Comparison of ENCODE assay signal across 7 mouse cellular contexts in genomic region chrX:74022795-74023187, GRCm38 (mm10). TPM values are rescaled to one million over a fixed set of nuclear protein-coding genes. Genes with fewer than 3 reads are reported as not detected.
A peak's percentile ranks its signal among the peaks of the same experiment; 100 is the strongest.
DNase-seq lines count a peak whose midpoint lies in the region; ATAC-seq and TF ChIP-seq lines count a peak whose summit lies in the region.

No protein-coding gene starts in this region.

- TF ChIP-seq POLR2A in lung, adult 2 months (IDR thresholded peaks at IDR 0.05; ENCODE audit: borderline replicate concordance, extremely low read depth, low read depth, low read length), result no peak
- no peak for TF ChIP-seq POLR2A in olfactory bulb, adult 2 months (IDR thresholded peaks at IDR 0.05; ENCODE audit: insufficient read depth, low read depth, low read length)

- H3K9me3 ChIP-seq in embryonic facial prominence, embryonic 14.5 days (ENCODE audit: control insufficient read depth, low read length), result no peaks in the 10 kb centered on the region
- no peaks in the 10 kb centered on the region for H3K9me3 ChIP-seq in intestine, embryonic 16.5 days (ENCODE audit: control insufficient read depth, low read length)

- no peak overlapping the region for H3K27ac ChIP-seq in embryonic facial prominence, embryonic 14.5 days (replicated peaks; ENCODE audit: low read depth, low read length)
- H3K27ac ChIP-seq in intestine, embryonic 16.5 days (ENCODE audit: low read length), result no peak overlapping the region
- H3K27ac ChIP-seq in olfactory bulb, adult 2 months (ENCODE audit: insufficient read depth, low read depth, low read length), result no peak overlapping the region

- H3K9ac ChIP-seq in embryonic facial prominence, embryonic 14.5 days (ENCODE audit: low read depth, low read length), result peak overlapping the region; percentile 87
- H3K9ac ChIP-seq in intestine, embryonic 16.5 days (ENCODE audit: low read depth, low read length), result peak overlapping the region; percentile 80

- no peak for TF ChIP-seq CTCF in lung, adult 2 months (IDR thresholded peaks at IDR 0.05; ENCODE audit: insufficient read depth, low read length)
- no peak for TF ChIP-seq CTCF in olfactory bulb, adult 2 months (IDR thresholded peaks at IDR 0.05; ENCODE audit: insufficient read depth, low read depth, low read length)

- no peak for DNase-seq in lung, adult 2 months
- DNase-seq in lung, adult 18-20 months, result no peak
- DNase-seq in embryonic facial prominence, embryonic 14.5 days (ENCODE audit: low spot score), result no peak
- DNase-seq in adrenal gland, postnatal 25 days, result no peak
- no peak for DNase-seq in Muller cell, postnatal 12 days (ENCODE audit: inconsistent ontology term)

- H3K4me1 ChIP-seq in lung, adult 2 months (ENCODE audit: control insufficient read depth, insufficient read depth, low read length), result peaks cover 2% of the 10 kb centered on the region
- 0 out of 2 replicates have a peak, but pooled peaks cover 3% of the 10 kb centered on the region for H3K4me1 ChIP-seq in embryonic facial prominence, embryonic 14.5 days (ENCODE audit: control insufficient read depth, insufficient read depth, low read length)
- H3K4me1 ChIP-seq in intestine, embryonic 16.5 days (ENCODE audit: control insufficient read depth, insufficient read depth, low read length), result no peaks in the 10 kb centered on the region
- H3K4me1 ChIP-seq in olfactory bulb, adult 2 months (ENCODE audit: control insufficient read depth, insufficient read depth, low read length), result peaks cover 9% of the 10 kb centered on the region; the same call in 1 of the 2 replicates

- H3K4me3 ChIP-seq in lung, adult 2 months (replicated peaks; ENCODE audit: extremely low read depth, low read depth, low read length), result peak overlapping the region; percentile 43
- peak overlapping the region; percentile 61 for H3K4me3 ChIP-seq in embryonic facial prominence, embryonic 14.5 days (ENCODE audit: low read depth, low read length)
- peak overlapping the region; percentile 64 for H3K4me3 ChIP-seq in intestine, embryonic 16.5 days (ENCODE audit: low read length)
- peak overlapping the region; percentile 95 for H3K4me3 ChIP-seq in olfactory bulb, adult 2 months (ENCODE audit: insufficient read depth, low read depth, low read length)

- H3K4me2 ChIP-seq in embryonic facial prominence, embryonic 14.5 days (ENCODE audit: low read depth, low read length), result peak overlapping the region; percentile 62
- H3K4me2 ChIP-seq in intestine, embryonic 16.5 days (ENCODE audit: low read depth, low read length), result peak overlapping the region; percentile 63

- peaks cover 14% of the 10 kb centered on the region; the same call in 1 of the 2 replicates for H3K36me3 ChIP-seq in embryonic facial prominence, embryonic 14.5 days (ENCODE audit: control insufficient read depth, insufficient read depth, low read length)
- 0 out of 2 replicates have a peak, but pooled peaks cover 6% of the 10 kb centered on the region for H3K36me3 ChIP-seq in intestine, embryonic 16.5 days (ENCODE audit: control insufficient read depth, insufficient read depth, low read length)

- H3K27me3 ChIP-seq in embryonic facial prominence, embryonic 14.5 days (replicated peaks; ENCODE audit: control insufficient read depth, insufficient read depth, low read length), result 0 out of 2 replicates have a peak, but pooled peaks cover 4% of the 10 kb centered on the region
- H3K27me3 ChIP-seq in intestine, embryonic 16.5 days (replicated peaks; ENCODE audit: control insufficient read depth, insufficient read depth, low read length), result no peaks in the 10 kb centered on the region; the same call in 1 of the 2 replicates

- ATAC-seq in embryonic facial prominence, embryonic 14.5 days (ENCODE audit: low read depth), result no peak
- ATAC-seq in intestine, embryonic 16.5 days, result no peak; the same call in 1 of the 2 replicates

- WGBS in lung, adult 2 months, result 31% methylated on average over 6 of the region's 6 CpGs
- 26% methylated on average over 4 of the region's 6 CpGs for whole genome bisulfite sequencing in embryonic facial prominence, embryonic 14.5 days
- 22% methylated on average over 6 of the region's 6 CpGs for WGBS in intestine, embryonic 16.5 days
- 8% methylated on average over 5 of the region's 6 CpGs for WGBS in olfactory bulb, adult 2 months

RNA-seq across cellular contexts. Expression of gene Irak1, which starts 0.9 kb away (rescaled TPM):
- polyA plus RNA-seq in lung, adult 2 months (2012; rRNA removed), result 152 and 177 TPM in 2 replicates
- 43.3 and 48.2 TPM in 2 replicates for polyA plus RNA-seq in embryonic facial prominence, embryonic 14.5 days (2014; fragmentation: Nextera tagmentation; extraction: Ambion mirVana)
- 50.4 and 51.7 TPM in 2 replicates for polyA plus RNA-seq in intestine, embryonic 16.5 days (2015; fragmentation: Nextera tagmentation; extraction: Ambion mirVana)
- polyA plus RNA-seq in olfactory bulb, adult 2 months (2012; ENCODE audit: insufficient read depth, insufficient read length, low replicate concordance, missing spikeins), result not detected in 2 replicates
- 132 and 141 TPM in 2 replicates for total RNA-seq in adrenal gland, postnatal 25 days (2021)

RNA-seq across cellular contexts. Expression of gene Hcfc1, which starts 56.6 kb away (rescaled TPM):
- polyA plus RNA-seq in lung, adult 2 months (2012; rRNA removed), result 61.4 and 62.6 TPM in 2 replicates
- 60.2 and 63.6 TPM in 2 replicates for polyA plus RNA-seq in embryonic facial prominence, embryonic 14.5 days (2014; fragmentation: Nextera tagmentation; extraction: Ambion mirVana)
- 33.8 and 34.2 TPM in 2 replicates for polyA plus RNA-seq in intestine, embryonic 16.5 days (2015; fragmentation: Nextera tagmentation; extraction: Ambion mirVana)
- 99.2 and 394 TPM in 2 replicates for polyA plus RNA-seq in olfactory bulb, adult 2 months (2012; ENCODE audit: insufficient read depth, insufficient read length, low replicate concordance, missing spikeins)
- 66.8 and 69.5 TPM in 2 replicates for total RNA-seq in adrenal gland, postnatal 25 days (2021)

Comparison
In these comparisons a context has a peak if more than half of its experiments do, and no peak if none do; other contexts are left out.
1. H3K4me3 ChIP-seq: peak in every context shown above with its lines; median percentile 95 in olfactory bulb, adult 2 months; 64 in intestine, embryonic 16.5 days; 61 in embryonic facial prominence, embryonic 14.5 days; 43 in lung, adult 2 months.